Mouse (Mus musculus) lung, embryonic 16.5 days (tissue): ENCODE measurements around the gene Espl1. TPM values are rescaled to one million over a fixed set of nuclear protein-coding genes. Genes with fewer than 3 reads are reported as not detected.
A peak's percentile ranks its signal among the peaks of the same experiment; 100 is the strongest.

Experiments
- ATAC-seq: fragments of 200-750 bp; cut with Nextera tagmentation; 2 replicates; pipeline ENCODE4 v1.8.0; 2017; ENCODE audit warnings: low read depth, mild to moderate bottlenecking, moderate library complexity
- H3K27ac ChIP-seq: fragments of 300-500 bp; sonication (generic); 2 replicates; pipeline ENCODE4 v1.5.1; 2014; ENCODE audit warnings: mild to moderate bottlenecking, control low read depth, low read length
- H3K27me3 ChIP-seq: fragments of 300-500 bp; sonication (generic); 2 replicates; pipeline ENCODE4 v1.6.1; 2014; ENCODE audit warnings: low read depth, low read length, mixed read lengths; ENCODE audit not compliant: control insufficient read depth, insufficient read depth
- H3K36me3 ChIP-seq: fragments of 300-500 bp; sonication (generic); 2 replicates; pipeline ENCODE4 v1.6.1; 2014; ENCODE audit warnings: low read length; ENCODE audit not compliant: control insufficient read depth, insufficient read depth
- H3K4me1 ChIP-seq: fragments of 300-500 bp; sonication (generic); replicated peaks from 2 replicates; pipeline ENCODE4 v1.6.1; 2014; ENCODE audit warnings: low read length, mixed read lengths; ENCODE audit not compliant: control insufficient read depth, insufficient read depth
- H3K4me2 ChIP-seq: fragments of 300-500 bp; sonication (generic); 2 replicates; pipeline ENCODE4 v1.6.1; 2014; ENCODE audit warnings: low read depth, low read length, control low read depth
- H3K4me3 ChIP-seq: fragments of 300-500 bp; sonication (generic); 2 replicates; pipeline ENCODE4 v1.5.1; 2014; ENCODE audit warnings: mild to moderate bottlenecking, low read length, control low read depth
- H3K9ac ChIP-seq: fragments of 300-500 bp; sonication (generic); 2 replicates; pipeline ENCODE4 v1.6.1; 2014; ENCODE audit warnings: low read length, control low read depth
- H3K9me3 ChIP-seq: fragments of 300-500 bp; sonication (generic); 2 replicates; pipeline ENCODE4 v1.6.1; 2016; ENCODE audit warnings: low read length; ENCODE audit not compliant: control insufficient read depth
- WGBS: fragments of 180-500 bp; shearing (Covaris S2); extraction: QIAGEN DNeasy Blood & Tissue Kit; methylation state at CpG from one replicate; pipeline ENCODE4 v1.1.7; 2014; 5-methylcytosine and 5-hydroxymethylcytosine counted together
- polyA plus RNA-seq: library from polyadenylated mRNA; unstranded; fragments of >200 nt; fragmentation: Nextera tagmentation; extraction: Ambion mirVana; gene quantifications from 2 replicates; pipeline ENCODE4 v1.2.1, GENCODE M21; 2015

Espl1 gene
- polyA plus RNA-seq, 1 experiment from 2014 or later, result 30.6 TPM

- Histone ChIP-seq H3K36me3 (peaks cover 29% of the 10 kb centered on the region), H3K9ac (no peak overlapping the region), H3K27ac (no peak overlapping the region), H3K27me3 (no peaks in the 10 kb centered on the region), H3K4me2 (no peak overlapping the region), H3K9me3 (no peaks in the 10 kb centered on the region), H3K4me1 (no peaks in the 10 kb centered on the region; the same call in 1 of the 2 replicates), H3K4me3 (no peak overlapping the region)
- 94% methylated on average over 3 of the region's 3 CpGs for WGBS
- no peak for ATAC-seq
Observed at GRCm38 (mm10) chr15:102344490-102344889, 48.4 kb downstream of the Espl1 start.

DNA sequence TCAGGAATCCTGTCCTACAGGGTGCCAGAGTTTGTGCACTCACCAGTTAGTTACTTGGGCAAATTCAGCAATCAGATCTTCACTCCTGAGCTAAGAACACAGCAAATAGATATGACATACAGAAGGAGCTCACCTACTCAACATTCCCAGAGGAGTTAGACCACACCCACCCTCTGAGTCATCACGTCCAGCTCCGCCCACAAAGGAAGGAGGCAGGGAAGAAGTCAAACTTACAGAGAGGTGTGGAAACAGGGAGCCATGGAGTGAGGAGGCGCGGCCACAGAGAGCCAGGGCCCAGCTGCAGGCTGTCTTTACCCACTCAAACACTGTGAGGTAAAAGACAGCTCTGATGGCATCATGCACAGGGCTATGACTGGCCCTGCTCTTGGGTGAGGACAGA is 50.4 kb downstream of the Espl1 start:
- peaks cover 26% of the 10 kb centered on the region for H3K36me3 ChIP-seq
- H3K4me3 ChIP-seq, result no peak overlapping the region
- 66% methylated on average over 4 of the region's 4 CpGs for whole genome bisulfite sequencing
- ATAC-seq, result no peak
- H3K9ac ChIP-seq, result no peak overlapping the region
- peaks cover 9% of the 10 kb centered on the region for H3K4me1 ChIP-seq
- no peaks in the 10 kb centered on the region for H3K9me3 ChIP-seq
- no peaks in the 10 kb centered on the region for H3K27me3 ChIP-seq
- no peak overlapping the region for H3K4me2 ChIP-seq
- no peak overlapping the region for H3K27ac ChIP-seq

GRCm38 (mm10) chr15:102350138-102350941 is 54.3 kb downstream of the Espl1 start, which contains the start of gene Aaas:
TSS of gene Aaas (minus strand) at chr15:102350771.
- H3K9ac ChIP-seq, result peak within 1 kb of the TSS; percentile 94
- no peaks in the 10 kb centered on the region for H3K27me3 ChIP-seq
- peak within 1 kb of the TSS; percentile 77 for H3K4me3 ChIP-seq
- H3K36me3 ChIP-seq, result peaks cover 19% of the 10 kb centered on the region
- peak within 1 kb of the TSS; percentile 82 for H3K4me2 ChIP-seq
- no peaks in the 10 kb centered on the region for H3K9me3 ChIP-seq
- peak within 1 kb of the TSS; percentile 75 for H3K27ac ChIP-seq
- peak; percentile 86 for ATAC-seq
- under 1% methylated on average over 56 of the region's 56 CpGs for WGBS
- H3K4me1 ChIP-seq, result peaks cover 12% of the 10 kb centered on the region

DNA sequence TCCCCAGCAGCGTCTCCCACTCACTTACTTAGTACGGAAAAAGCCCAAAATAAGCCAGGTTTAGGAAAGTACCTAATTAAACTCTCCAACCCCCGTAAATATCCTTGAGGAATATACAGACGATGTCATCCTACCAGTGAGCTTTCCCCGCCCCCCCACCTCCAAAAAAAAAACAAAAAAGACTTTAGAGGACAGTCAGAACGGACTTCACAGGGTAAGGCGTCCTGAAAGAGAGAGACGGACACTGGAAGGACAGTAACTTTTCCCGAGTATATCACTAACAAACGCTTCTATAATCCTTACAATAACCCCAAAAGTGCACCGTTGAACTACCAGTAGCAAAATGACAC is 54.9 kb downstream of the Espl1 start:
- H3K36me3 ChIP-seq, result peaks cover 15% of the 10 kb centered on the region
- H3K9ac ChIP-seq, result peak overlapping the region; percentile 66
- ATAC-seq, result peak; percentile 39
- peak overlapping the region; percentile 77 for H3K4me3 ChIP-seq
- no peaks in the 10 kb centered on the region for H3K9me3 ChIP-seq
- peak overlapping the region; percentile 48 for H3K27ac ChIP-seq
- H3K27me3 ChIP-seq, result no peaks in the 10 kb centered on the region
- peak overlapping the region; percentile 61 for H3K4me2 ChIP-seq
- 7% methylated on average over 11 of the region's 11 CpGs for WGBS
- H3K4me1 ChIP-seq, result peaks cover 12% of the 10 kb centered on the region

DNA sequence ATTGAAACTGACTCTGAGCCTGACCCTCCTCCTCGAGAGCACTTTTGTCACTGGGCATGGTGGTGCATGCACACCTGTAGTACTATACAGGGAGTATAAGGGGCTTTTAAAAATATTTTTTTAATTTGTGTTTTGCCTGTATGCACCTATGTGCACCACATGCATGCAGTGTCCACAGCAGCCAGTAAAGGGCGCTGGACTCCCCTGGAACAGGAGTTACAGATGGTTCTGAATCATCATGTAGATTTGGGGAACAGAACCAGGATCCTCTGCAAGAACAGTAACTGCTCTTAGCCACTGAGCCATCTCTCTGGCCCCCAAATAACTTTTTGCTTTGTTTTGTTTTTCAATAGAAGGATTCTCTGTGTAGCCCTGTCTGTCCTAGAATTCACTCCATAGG is 56.1 kb downstream of the Espl1 start:
- Histone ChIP-seq H3K9ac (no peak overlapping the region), H3K27ac (no peak overlapping the region), H3K36me3 (peaks cover 8% of the 10 kb centered on the region; the same call in 1 of the 2 replicates), H3K4me2 (no peak overlapping the region), H3K27me3 (no peaks in the 10 kb centered on the region), H3K9me3 (no peaks in the 10 kb centered on the region), H3K4me3 (no peak overlapping the region), H3K4me1 (peaks cover 14% of the 10 kb centered on the region)
- 51% methylated on average over 2 of the region's 2 CpGs for WGBS
- ATAC-seq, result no peak

GRCm38 (mm10) chr15:102353986-102354385 is 57.9 kb downstream of the Espl1 start:
- Histone ChIP-seq H3K4me1 (peaks cover 30% of the 10 kb centered on the region), H3K27ac (no peak overlapping the region), H3K27me3 (peaks cover 11% of the 10 kb centered on the region), H3K9ac (no peak overlapping the region), H3K4me3 (no peak overlapping the region), H3K9me3 (no peaks in the 10 kb centered on the region), H3K4me2 (no peak overlapping the region), H3K36me3 (peaks cover under 1% of the 10 kb centered on the region; the same call in 1 of the 2 replicates)
- WGBS, result 74% methylated on average over 2 of the region's 2 CpGs
- no peak for ATAC-seq

GRCm38 (mm10) chr15:102355134-102355870 is 59.2 kb downstream of the Espl1 start:
- Histone ChIP-seq H3K4me2 (peak overlapping the region; percentile 91), H3K4me1 (peaks cover 26% of the 10 kb centered on the region), H3K9me3 (no peaks in the 10 kb centered on the region), H3K36me3 (no peaks in the 10 kb centered on the region), H3K27ac (peak overlapping the region; percentile 88), H3K9ac (peak overlapping the region; percentile 87), H3K4me3 (peak overlapping the region; percentile 64), H3K27me3 (peaks cover 13% of the 10 kb centered on the region)
- under 1% methylated on average over 43 of the region's 49 CpGs for WGBS
- ATAC-seq, result peak; percentile 70

- Histone ChIP-seq H3K9ac (peak overlapping the region; percentile 87), H3K36me3 (no peaks in the 10 kb centered on the region), H3K4me1 (peaks cover 26% of the 10 kb centered on the region), H3K27me3 (peaks cover 13% of the 10 kb centered on the region), H3K27ac (peak overlapping the region; percentile 88), H3K4me2 (peak overlapping the region; percentile 91), H3K9me3 (no peaks in the 10 kb centered on the region), H3K4me3 (peak overlapping the region; percentile 64)
- WGBS, result 3% methylated on average over 38 of the region's 38 CpGs
- ATAC-seq, result peak; percentile 55
Observed at GRCm38 (mm10) chr15:102355871-102356441, 59.9 kb downstream of the Espl1 start.
